Mouse (Mus musculus): ENCODE measurements around the gene Mfsd11. TPM values are rescaled to one million over a fixed set of nuclear protein-coding genes. Genes with fewer than 3 reads are reported as not detected.

Gene Mfsd11
- 12.5 and 24.2 TPM in 2 replicates for polyA plus RNA-seq (2012; ENCODE audit: insufficient read depth, low replicate concordance)

DNA sequence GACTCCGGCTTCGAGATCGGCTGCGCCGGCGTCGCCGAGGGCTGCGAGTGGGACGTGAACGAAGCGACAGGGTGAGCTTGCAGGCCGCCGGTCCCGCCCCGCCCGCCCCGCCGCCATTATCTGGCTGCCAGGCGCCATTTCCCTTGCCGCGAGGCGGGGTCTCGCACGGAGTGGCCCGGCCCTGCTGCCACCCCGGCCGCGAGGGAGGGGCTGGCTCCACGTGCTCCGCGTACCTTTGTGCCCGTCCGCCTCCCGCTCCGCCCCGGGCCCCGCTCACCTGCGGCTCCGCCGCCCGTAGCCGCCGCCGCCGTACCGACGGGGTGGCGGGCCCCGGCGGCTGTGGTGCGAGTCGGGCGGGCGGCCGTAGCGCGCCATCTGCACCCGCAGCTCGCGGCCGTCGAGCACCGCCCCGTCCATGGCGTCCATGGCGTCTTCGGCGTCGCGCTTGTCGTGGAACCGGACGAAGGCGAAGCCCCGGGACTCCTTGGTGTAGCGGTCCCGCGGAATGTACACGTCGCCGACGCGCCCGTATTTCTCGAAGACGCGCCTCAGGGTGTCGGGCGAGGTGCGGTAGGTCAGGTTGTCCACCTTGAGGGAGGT lies at the start of gene Mfsd11:
Mfsd11 (plus strand) TSS at position 150 of the 600 bp plus-strand sequence.
- Histone ChIP-seq H3K27me3 (replicated peaks) (no peaks in the 10 kb centered on the region), H3K4me3 (replicated peaks) (peak within 1 kb of the TSS; percentile 100), H3K9me3 (no peaks in the 10 kb centered on the region), H3K36me3 (replicated peaks; ENCODE audit: low read length) (peaks cover 55% of the 10 kb centered on the region), H3K4me1 (peaks cover 36% of the 10 kb centered on the region)
- TF ChIP-seq FLI1 (IDR thresholded peaks at IDR 0.05; ENCODE audit: low read length) (no peak), GATA1 (IDR thresholded peaks at IDR 0.05; ENCODE audit: borderline replicate concordance, low read length) (no peak)

DNA sequence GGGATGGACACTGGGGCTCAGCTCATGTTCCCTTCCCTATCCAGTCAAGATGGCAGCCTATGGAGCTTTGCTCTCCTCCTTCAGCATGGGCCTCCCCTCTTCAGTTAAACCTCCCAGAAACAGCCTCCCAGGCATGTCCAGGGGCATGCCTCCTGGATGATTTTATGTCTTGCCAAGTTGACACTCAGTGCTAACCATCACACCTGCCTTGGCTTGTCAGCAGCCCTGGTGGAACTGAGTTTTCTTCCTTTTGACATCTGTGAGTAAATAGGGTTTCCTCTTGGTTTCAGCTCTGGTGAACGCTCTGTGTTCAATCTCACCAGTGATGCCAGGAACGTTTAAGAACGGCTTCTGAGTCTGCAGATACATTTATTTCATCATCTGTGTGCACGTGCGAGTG lies 49.5 kb upstream of the Mfsd11 start:
- Histone ChIP-seq H3K4me3 (replicated peaks) (no peak overlapping the region), H3K27me3 (replicated peaks) (peaks cover 39% of the 10 kb centered on the region), H3K9me3 (no peaks in the 10 kb centered on the region), H3K4me1 (peaks cover 15% of the 10 kb centered on the region), H3K36me3 (replicated peaks; ENCODE audit: low read length) (no peaks in the 10 kb centered on the region)
- TF ChIP-seq GATA1 (IDR thresholded peaks at IDR 0.05; ENCODE audit: borderline replicate concordance, low read length) (no peak), FLI1 (IDR thresholded peaks at IDR 0.05; ENCODE audit: low read length) (no peak)

DNA sequence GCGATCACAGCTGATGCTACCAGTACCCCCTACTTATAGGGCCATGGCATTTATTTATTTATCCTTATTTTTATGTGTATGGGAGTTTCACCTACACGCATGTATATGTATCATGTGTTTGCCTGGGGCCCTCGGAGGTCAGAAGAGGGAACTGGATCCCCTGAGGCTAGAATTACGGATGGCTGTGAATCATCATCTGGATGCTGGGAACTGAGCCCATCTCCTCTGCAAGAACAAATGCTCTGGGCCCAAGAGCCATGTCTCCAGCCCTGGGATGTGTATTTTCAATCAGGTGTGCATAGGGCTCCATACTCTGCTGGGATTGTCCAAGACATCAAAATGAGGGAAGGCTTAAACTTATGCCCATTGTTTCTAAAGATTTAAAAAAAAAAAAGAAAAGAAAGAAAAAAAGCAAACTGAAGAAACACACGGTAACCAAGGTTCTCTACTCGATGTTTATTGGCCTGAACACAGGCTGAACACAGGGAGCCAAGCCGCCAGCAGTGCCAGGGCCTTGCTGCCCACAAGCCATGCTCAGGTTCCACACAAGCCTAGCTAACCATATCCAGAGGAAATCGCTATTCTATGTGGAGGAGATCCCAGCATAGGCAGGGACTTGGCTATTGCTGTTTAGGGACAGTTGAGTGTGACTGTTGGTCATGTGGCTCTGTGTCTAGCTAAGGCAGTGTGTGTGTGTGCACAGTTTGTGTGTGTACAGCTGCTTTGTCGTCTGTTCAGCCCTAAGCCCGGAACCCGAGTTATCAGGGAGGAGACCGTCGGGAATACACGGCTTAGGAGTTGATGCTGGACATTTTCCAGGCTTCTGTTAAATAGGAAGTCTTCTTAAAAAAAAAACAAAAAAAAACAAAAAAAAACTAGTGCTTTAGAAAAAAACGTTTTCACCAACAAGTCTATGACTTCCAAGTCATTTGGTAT lies 45.8 kb upstream of the Mfsd11 start:
- peaks cover 24% of the 10 kb centered on the region for H3K4me1 ChIP-seq
- H3K27me3 ChIP-seq (replicated peaks), result peaks cover 58% of the 10 kb centered on the region
- TF ChIP-seq GATA1 (IDR thresholded peaks at IDR 0.05; ENCODE audit: borderline replicate concordance, low read length) (no peak), FLI1 (IDR thresholded peaks at IDR 0.05; ENCODE audit: low read length) (no peak)
- no peak overlapping the region for H3K4me3 ChIP-seq (replicated peaks)
- H3K9me3 ChIP-seq, result no peaks in the 10 kb centered on the region
- no peaks in the 10 kb centered on the region for H3K36me3 ChIP-seq (replicated peaks; ENCODE audit: low read length)

DNA sequence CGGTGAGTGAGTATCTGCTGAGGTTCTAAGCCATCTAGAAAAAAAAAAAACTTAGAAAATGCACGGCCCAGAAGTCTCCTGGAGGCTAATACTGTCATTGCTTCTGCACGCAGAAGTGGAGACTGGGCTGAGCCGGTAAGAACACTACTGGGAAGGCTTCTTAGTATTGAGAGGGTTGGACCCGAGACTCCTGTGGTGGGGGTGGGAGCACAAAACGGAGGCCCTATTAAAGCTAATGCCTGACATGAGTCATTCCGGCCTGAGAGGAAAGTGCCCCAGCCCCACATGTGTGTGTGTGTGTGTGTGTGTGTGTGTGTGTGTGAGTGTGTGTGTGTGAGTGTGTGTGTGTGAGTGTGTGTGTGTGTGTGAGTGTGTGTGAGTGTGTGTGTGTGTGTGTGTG lies 45.1 kb upstream of the Mfsd11 start:
- peaks cover 62% of the 10 kb centered on the region for H3K27me3 ChIP-seq (replicated peaks)
- peaks cover 25% of the 10 kb centered on the region for H3K4me1 ChIP-seq
- no peak overlapping the region for H3K4me3 ChIP-seq (replicated peaks)
- H3K9me3 ChIP-seq, result no peaks in the 10 kb centered on the region
- TF ChIP-seq FLI1 (IDR thresholded peaks at IDR 0.05; ENCODE audit: low read length) (no peak), GATA1 (IDR thresholded peaks at IDR 0.05; ENCODE audit: borderline replicate concordance, low read length) (no peak)
- H3K36me3 ChIP-seq (replicated peaks; ENCODE audit: low read length), result no peaks in the 10 kb centered on the region

GRCm38 (mm10) chr11:116807526-116807925 lies 44.7 kb upstream of the Mfsd11 start:
- H3K27me3 ChIP-seq (replicated peaks), result peaks cover 61% of the 10 kb centered on the region
- H3K4me1 ChIP-seq, result peaks cover 25% of the 10 kb centered on the region
- H3K9me3 ChIP-seq, result no peaks in the 10 kb centered on the region

GRCm38 (mm10) chr11:116807938-116808606 lies 44.2 kb upstream of the Mfsd11 start:
- peaks cover 29% of the 10 kb centered on the region for H3K4me1 ChIP-seq
- TF ChIP-seq GATA1 (IDR thresholded peaks at IDR 0.05; ENCODE audit: borderline replicate concordance, low read length), result no peak
- no peak for TF ChIP-seq FLI1 (IDR thresholded peaks at IDR 0.05; ENCODE audit: low read length)
- no peak overlapping the region for H3K4me3 ChIP-seq (replicated peaks)
- peaks cover 62% of the 10 kb centered on the region for H3K27me3 ChIP-seq (replicated peaks)
- no peaks in the 10 kb centered on the region for H3K36me3 ChIP-seq (replicated peaks; ENCODE audit: low read length)
- no peaks in the 10 kb centered on the region for H3K9me3 ChIP-seq

More at GRCm38 (mm10) chr11:116807526-116807925, 44.7 kb upstream of the Mfsd11 start:
- Histone ChIP-seq H3K4me3 (replicated peaks) (no peak overlapping the region), H3K36me3 (replicated peaks; ENCODE audit: low read length) (no peaks in the 10 kb centered on the region)
- TF ChIP-seq FLI1 (IDR thresholded peaks at IDR 0.05; ENCODE audit: low read length), result no peak
- TF ChIP-seq GATA1 (IDR thresholded peaks at IDR 0.05; ENCODE audit: borderline replicate concordance, low read length), result no peak

- Histone ChIP-seq H3K9me3 (no peaks in the 10 kb centered on the region), H3K4me3 (replicated peaks) (no peak overlapping the region), H3K36me3 (replicated peaks; ENCODE audit: low read length) (no peaks in the 10 kb centered on the region), H3K27me3 (replicated peaks) (peaks cover 67% of the 10 kb centered on the region), H3K4me1 (peaks cover 29% of the 10 kb centered on the region)
- TF ChIP-seq GATA1 (IDR thresholded peaks at IDR 0.05; ENCODE audit: borderline replicate concordance, low read length), result no peak
- TF ChIP-seq FLI1 (IDR thresholded peaks at IDR 0.05; ENCODE audit: low read length), result no peak
Observed at GRCm38 (mm10) chr11:116808811-116809395, 43.3 kb upstream of the Mfsd11 start.

DNA sequence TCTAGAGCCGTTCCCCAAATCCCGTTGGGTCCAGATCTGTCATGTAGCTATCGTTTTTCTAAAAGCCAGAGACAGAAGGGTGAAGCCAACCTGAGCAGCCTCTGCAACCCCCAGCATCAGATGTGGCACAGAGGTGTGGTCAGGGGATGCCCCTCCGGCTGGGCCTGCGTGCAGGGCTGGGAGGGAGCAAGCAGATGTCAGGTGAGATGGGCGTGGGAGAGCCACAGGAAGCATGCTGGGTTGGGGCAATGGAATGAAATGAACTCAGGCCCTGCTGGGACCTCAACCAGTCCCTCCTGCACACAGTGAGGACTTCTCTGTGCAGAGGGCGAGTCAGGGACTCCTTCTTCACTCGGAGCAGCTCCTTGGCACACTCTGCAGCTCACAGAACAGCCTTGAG lies 42.7 kb upstream of the Mfsd11 start:
- H3K36me3 ChIP-seq (replicated peaks; ENCODE audit: low read length), result no peaks in the 10 kb centered on the region
- H3K27me3 ChIP-seq (replicated peaks), result peaks cover 69% of the 10 kb centered on the region
- H3K9me3 ChIP-seq, result no peaks in the 10 kb centered on the region
- H3K4me1 ChIP-seq, result peaks cover 29% of the 10 kb centered on the region
- TF ChIP-seq FLI1 (IDR thresholded peaks at IDR 0.05; ENCODE audit: low read length) (no peak), GATA1 (IDR thresholded peaks at IDR 0.05; ENCODE audit: borderline replicate concordance, low read length) (no peak)
- H3K4me3 ChIP-seq (replicated peaks), result no peak overlapping the region

DNA sequence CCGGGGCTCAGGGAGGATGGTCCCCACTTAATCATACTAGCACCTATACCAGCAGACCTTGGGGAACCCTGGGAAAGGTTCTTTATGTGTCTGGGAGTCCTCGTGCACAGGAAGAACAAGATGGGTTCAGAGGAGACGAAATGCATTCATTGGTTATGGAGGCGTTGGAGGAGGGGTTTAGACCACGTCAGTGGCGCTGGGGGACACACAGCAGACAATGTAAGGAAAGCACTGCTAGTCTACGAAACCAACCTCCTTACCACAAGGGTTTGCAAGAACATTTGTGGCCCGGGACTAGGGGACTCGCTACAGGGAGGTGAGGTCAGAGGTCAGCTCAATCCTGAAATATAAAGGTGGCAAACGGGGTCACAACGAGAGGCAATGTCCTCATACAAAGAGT lies 41.7 kb upstream of the Mfsd11 start:
- no peaks in the 10 kb centered on the region for H3K9me3 ChIP-seq
- peaks cover 68% of the 10 kb centered on the region for H3K27me3 ChIP-seq (replicated peaks)
- no peak for TF ChIP-seq GATA1 (IDR thresholded peaks at IDR 0.05; ENCODE audit: borderline replicate concordance, low read length)
- TF ChIP-seq FLI1 (IDR thresholded peaks at IDR 0.05; ENCODE audit: low read length), result no peak
- no peak overlapping the region for H3K4me3 ChIP-seq (replicated peaks)
- no peaks in the 10 kb centered on the region for H3K36me3 ChIP-seq (replicated peaks; ENCODE audit: low read length)
- peaks cover 27% of the 10 kb centered on the region for H3K4me1 ChIP-seq
